ENCODE assay signal across 8 mouse cellular contexts in the genomic region with DNA sequence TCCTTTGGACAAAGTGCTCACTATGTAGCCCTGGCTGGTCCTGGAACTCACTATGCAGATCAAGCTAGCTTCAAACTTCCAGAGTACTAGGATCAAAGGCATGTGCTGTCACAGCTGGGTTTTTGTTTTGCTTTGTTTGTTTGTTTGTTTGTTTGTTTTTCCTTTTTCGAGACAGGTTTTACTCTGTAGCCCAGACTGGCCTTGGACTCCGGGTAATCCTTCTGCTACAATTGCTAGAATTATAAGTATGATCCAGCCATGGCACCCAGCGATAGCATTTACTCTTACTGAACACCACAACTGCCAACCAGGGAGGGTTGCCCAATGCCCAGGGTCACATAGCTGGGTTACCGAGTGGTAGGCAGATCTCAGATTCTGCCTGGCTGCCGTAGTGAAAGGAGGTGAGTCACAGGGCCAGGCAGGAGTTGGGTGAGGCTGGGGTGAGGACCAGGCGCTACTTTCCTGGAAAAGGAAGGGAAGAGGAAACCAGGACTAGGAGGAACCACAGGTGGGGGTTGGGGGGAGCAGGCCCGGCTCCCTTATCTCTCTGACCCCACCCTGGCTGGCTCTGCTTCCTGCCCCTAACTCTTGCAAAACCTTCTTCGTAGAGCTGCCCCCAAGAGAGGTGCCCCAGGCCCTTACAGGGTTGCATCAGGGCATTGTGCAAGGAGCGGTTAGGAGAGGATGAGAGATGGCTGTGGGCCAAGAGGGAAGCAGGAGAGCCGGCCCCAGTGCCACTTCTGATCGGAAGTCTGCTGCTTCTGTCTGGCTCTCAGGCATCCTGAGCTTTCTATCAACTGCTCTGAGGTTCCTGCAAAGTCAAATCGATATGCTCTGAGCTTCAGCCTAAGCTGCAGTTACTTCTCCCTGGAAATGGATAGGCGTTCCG. TPM values are rescaled to one million over a fixed set of nuclear protein-coding genes. Genes with fewer than 3 reads are reported as not detected.
DNase-seq lines count a peak whose midpoint lies in the region; ATAC-seq and TF ChIP-seq lines count a peak whose summit lies in the region.

No protein-coding gene starts in this region.

- peak overlapping the region; percentile 63 for H3K4me3 ChIP-seq in E14TG2a.4 (replicated peaks; ENCODE audit: low read length)
- peak overlapping the region; percentile 7; the same call in 1 of the 2 replicates for H3K4me3 ChIP-seq in embryonic facial prominence, embryonic 15.5 days (replicated peaks)
- H3K4me3 ChIP-seq in limb, embryonic 12.5 days (replicated peaks) = no peak overlapping the region; the same call in 1 of the 2 replicates
- H3K4me3 ChIP-seq in midbrain, embryonic 11.5 days (ENCODE audit: low read depth, low read length) = no peak overlapping the region

- 24% methylated on average over 14 of the region's 14 CpGs for WGBS in embryonic facial prominence, embryonic 15.5 days
- WGBS in limb, embryonic 12.5 days = 47% methylated on average over 14 of the region's 14 CpGs
- 67% methylated on average over 14 of the region's 14 CpGs for WGBS in midbrain, embryonic 11.5 days

- H3K4me1 ChIP-seq in E14TG2a.4 (replicated peaks; ENCODE audit: low read depth, low read length) = peaks cover 54% of the 10 kb centered on the region
- peaks cover 47% of the 10 kb centered on the region for H3K4me1 ChIP-seq in embryonic facial prominence, embryonic 15.5 days
- peaks cover 50% of the 10 kb centered on the region for H3K4me1 ChIP-seq in limb, embryonic 12.5 days (replicated peaks)
- H3K4me1 ChIP-seq in midbrain, embryonic 11.5 days (ENCODE audit: control insufficient read depth, insufficient read depth, low read length) = peaks cover 32% of the 10 kb centered on the region

- no peaks in the 10 kb centered on the region for H3K9me3 ChIP-seq in E14TG2a.4 (ENCODE audit: low read length)
- H3K9me3 ChIP-seq in embryonic facial prominence, embryonic 15.5 days (replicated peaks) = no peaks in the 10 kb centered on the region
- H3K9me3 ChIP-seq in limb, embryonic 12.5 days = no peaks in the 10 kb centered on the region
- no peaks in the 10 kb centered on the region for H3K9me3 ChIP-seq in midbrain, embryonic 11.5 days (ENCODE audit: control insufficient read depth, low read length)

- no peak overlapping the region for H3K9ac ChIP-seq in embryonic facial prominence, embryonic 15.5 days
- H3K9ac ChIP-seq in limb, embryonic 12.5 days (replicated peaks) = no peak overlapping the region; the same call in 1 of the 2 replicates
- peak overlapping the region; percentile 24; the same call in 1 of the 2 replicates for H3K9ac ChIP-seq in midbrain, embryonic 11.5 days (ENCODE audit: low read length)

- no peak for ATAC-seq in embryonic facial prominence, embryonic 15.5 days (ENCODE audit: insufficient number of reproducible peaks, low FRiP score, low TSS enrichment, low read depth)
- ATAC-seq in limb, embryonic 12.5 days (ENCODE audit: insufficient number of reproducible peaks, insufficient read depth, low FRiP score, low TSS enrichment, low read depth) = no peak
- no peak for ATAC-seq in midbrain, embryonic 11.5 days (ENCODE audit: low FRiP score)

- peak overlapping the region; percentile 21; the same call in 1 of the 2 replicates for H3K4me2 ChIP-seq in embryonic facial prominence, embryonic 15.5 days (replicated peaks)
- H3K4me2 ChIP-seq in limb, embryonic 12.5 days = peak overlapping the region; percentile 43
- H3K4me2 ChIP-seq in midbrain, embryonic 11.5 days = no peak overlapping the region

- H3K27me3 ChIP-seq in E14TG2a.4 (ENCODE audit: insufficient read depth, low read length) = peaks cover 7% of the 10 kb centered on the region
- no peaks in the 10 kb centered on the region for H3K27me3 ChIP-seq in embryonic facial prominence, embryonic 15.5 days
- no peaks in the 10 kb centered on the region for H3K27me3 ChIP-seq in limb, embryonic 12.5 days
- no peaks in the 10 kb centered on the region for H3K27me3 ChIP-seq in midbrain, embryonic 11.5 days (ENCODE audit: control insufficient read depth, insufficient read depth, low read length)

- H3K36me3 ChIP-seq in E14TG2a.4 (ENCODE audit: insufficient read depth, low read length) = peaks cover 7% of the 10 kb centered on the region; the same call in 1 of the 2 replicates
- no peaks in the 10 kb centered on the region for H3K36me3 ChIP-seq in embryonic facial prominence, embryonic 15.5 days
- peaks cover 8% of the 10 kb centered on the region; the same call in 1 of the 2 replicates for H3K36me3 ChIP-seq in limb, embryonic 12.5 days
- no peaks in the 10 kb centered on the region for H3K36me3 ChIP-seq in midbrain, embryonic 11.5 days (ENCODE audit: control insufficient read depth, insufficient read depth, low read length)

- no peak for TF ChIP-seq CTCF in E14TG2a.4 (conservative IDR thresholded peaks at IDR 0.05; ENCODE audit: low read length)

- peak; percentile 96 for DNase-seq in MEL-GATA-1-ER (ENCODE audit: extremely low read depth, low read depth)
- peak; percentile 76 for DNase-seq in heart, postnatal 4 days
- DNase-seq in midbrain, embryonic 11.5 days (ENCODE audit: low spot score, missing footprints) = peak; percentile 88
- DNase-seq in urinary bladder, postnatal 14 days (ENCODE audit: low spot score) = peak; percentile 87
- DNase-seq in c-Kit-positive CD71-positive TER-119-positive erythroid progenitor cells, embryonic 14.5 days (ENCODE audit: low spot score) = no peak

- H3K27ac ChIP-seq in embryonic facial prominence, embryonic 15.5 days (replicated peaks) = peak overlapping the region; percentile 93
- H3K27ac ChIP-seq in limb, embryonic 12.5 days = peak overlapping the region; percentile 99
- H3K27ac ChIP-seq in midbrain, embryonic 11.5 days (ENCODE audit: low read depth, low read length) = no peak overlapping the region

RNA-seq across cellular contexts. Expression of a gene that starts 5.3 kb away (rescaled TPM):
- 142 and 160 TPM in 2 replicates for polyA plus RNA-seq in embryonic facial prominence, embryonic 15.5 days (2015; fragmentation: Nextera tagmentation; extraction: Ambion mirVana)
- total RNA-seq in heart, postnatal 4 days (2021) = 10 to 100 TPM; 71.8 to 76.6 TPM
- 299 and 330 TPM in 2 replicates for polyA plus RNA-seq in limb, embryonic 12.5 days (2016; fragmentation: Nextera tagmentation; extraction: Ambion mirVana)
- polyA plus RNA-seq in midbrain, embryonic 11.5 days (2014; fragmentation: Nextera tagmentation; extraction: Ambion mirVana) = 66.0 and 70.7 TPM in 2 replicates

RNA-seq across cellular contexts. Expression of a gene that starts 12.6 kb away (rescaled TPM):
- 37.7 and 37.9 TPM in 2 replicates for polyA plus RNA-seq in embryonic facial prominence, embryonic 15.5 days (2015; fragmentation: Nextera tagmentation; extraction: Ambion mirVana)
- 10 to 100 TPM; 13.7 to 15.1 TPM for total RNA-seq in heart, postnatal 4 days (2021)
- 29.9 and 30.6 TPM in 2 replicates for polyA plus RNA-seq in limb, embryonic 12.5 days (2016; fragmentation: Nextera tagmentation; extraction: Ambion mirVana)
- 2.8 and 3.7 TPM in 2 replicates for polyA plus RNA-seq in midbrain, embryonic 11.5 days (2014; fragmentation: Nextera tagmentation; extraction: Ambion mirVana)

RNA-seq across cellular contexts. Expression of a gene that starts 54.6 kb away (rescaled TPM):
- polyA plus RNA-seq in embryonic facial prominence, embryonic 15.5 days (2015; fragmentation: Nextera tagmentation; extraction: Ambion mirVana) = 24.7 and 27.3 TPM in 2 replicates
- 10 to 100 TPM; 19.9 to 20.2 TPM for total RNA-seq in heart, postnatal 4 days (2021)
- polyA plus RNA-seq in limb, embryonic 12.5 days (2016; fragmentation: Nextera tagmentation; extraction: Ambion mirVana) = 36.3 and 39.2 TPM in 2 replicates
- polyA plus RNA-seq in midbrain, embryonic 11.5 days (2014; fragmentation: Nextera tagmentation; extraction: Ambion mirVana) = 43.4 and 48.6 TPM in 2 replicates

Comparison
In these comparisons a context has a peak if more than half of its experiments do, and no peak if none do; other contexts are left out.
1. H3K4me3 ChIP-seq: peak in E14TG2a.4 (single experiment) and embryonic facial prominence, embryonic 15.5 days (single experiment); none in limb, embryonic 12.5 days (single experiment) and midbrain, embryonic 11.5 days (single experiment).